Mouse (Mus musculus): ENCODE results near the gene Hist2h4. TPM values are rescaled to one million over a fixed set of nuclear protein-coding genes. Genes with fewer than 3 reads are reported as not detected.
"Not testable (repeated sequence)": the region's sequence is repeated elsewhere in the genome, so short reads cannot be mapped to it uniquely, and the experiment has no call there.

The Hist2h4 gene
- polyA plus RNA-seq, 1 experiment from 2014 or later: 8.5 TPM

- no peaks in the 10 kb centered on the region for H3K36me3 ChIP-seq
- 79% methylated on average over 8 of the region's 8 CpGs for WGBS
- no peak overlapping the region for H3K27ac ChIP-seq
- no peaks in the 10 kb centered on the region for H3K9me3 ChIP-seq
- H3K4me1 ChIP-seq: no peaks in the 10 kb centered on the region; the same call in 1 of the 2 replicates
- no peak for ATAC-seq (ENCODE audit: low FRiP score, low read depth)
- no peak overlapping the region for H3K9ac ChIP-seq
- H3K4me3 ChIP-seq: no peak overlapping the region
- no peak overlapping the region for H3K4me2 ChIP-seq (replicated peaks)
- no peaks in the 10 kb centered on the region for H3K27me3 ChIP-seq (replicated peaks)
These were observed 36.1 kb downstream of the Hist2h4 start for GRCm38 (mm10) chr3:96226695-96227648.

GRCm38 (mm10) chr3:96225421-96225820 lies 37.7 kb downstream of the Hist2h4 start:
- no peak overlapping the region for H3K9ac ChIP-seq
- no peaks in the 10 kb centered on the region for H3K9me3 ChIP-seq
- no peak overlapping the region for H3K4me3 ChIP-seq
- no peak overlapping the region for H3K27ac ChIP-seq
- ATAC-seq (ENCODE audit: low FRiP score, low read depth): no peak
- H3K4me1 ChIP-seq: peaks cover 10% of the 10 kb centered on the region; the same call in 1 of the 2 replicates
- H3K27me3 ChIP-seq (replicated peaks): no peaks in the 10 kb centered on the region
- H3K36me3 ChIP-seq: no peaks in the 10 kb centered on the region
- no peak overlapping the region for H3K4me2 ChIP-seq (replicated peaks)
- WGBS: 13% methylated on average over 2 of the region's 2 CpGs

GRCm38 (mm10) chr3:96222774-96223173 lies 40.3 kb downstream of the Hist2h4 start:
- Histone ChIP-seq H3K27ac (no peak overlapping the region), H3K36me3 (no peaks in the 10 kb centered on the region), H3K9me3 (no peaks in the 10 kb centered on the region), H3K9ac (no peak overlapping the region), H3K4me3 (no peak overlapping the region), H3K4me1 (peaks cover 17% of the 10 kb centered on the region; the same call in 1 of the 2 replicates), H3K27me3 (replicated peaks) (no peaks in the 10 kb centered on the region), H3K4me2 (replicated peaks) (peak overlapping the region; percentile 80; the same call in 1 of the 2 replicates)
- ATAC-seq (ENCODE audit: low FRiP score, low read depth): no peak
- WGBS: 93% methylated on average over 4 of the region's 4 CpGs

DNA sequence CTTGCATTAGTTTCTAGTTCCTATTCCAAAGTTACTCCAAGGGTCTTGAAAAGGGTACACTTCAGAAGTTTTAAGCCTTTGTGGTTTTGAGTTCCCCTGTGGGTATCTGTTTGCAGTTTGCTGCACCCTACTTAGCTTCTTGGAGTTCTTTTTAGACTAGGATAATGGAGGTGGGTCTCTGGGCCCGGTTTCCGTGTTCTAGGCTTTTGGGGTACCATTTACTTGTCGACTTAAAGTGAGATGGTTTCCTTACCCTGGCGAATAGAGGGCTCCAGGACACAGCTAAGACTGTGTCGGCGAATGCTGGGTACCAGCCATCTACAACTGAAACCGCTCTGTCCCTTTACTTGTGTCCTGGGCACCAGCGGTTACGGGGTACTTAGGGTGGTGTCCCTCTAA lies 41.5 kb downstream of the Hist2h4 start:
- Histone ChIP-seq H3K4me3 (peak overlapping the region; percentile 65), H3K36me3 (no peaks in the 10 kb centered on the region), H3K27me3 (replicated peaks) (no peaks in the 10 kb centered on the region), H3K4me1 (peaks cover 17% of the 10 kb centered on the region; the same call in 1 of the 2 replicates), H3K27ac (peak overlapping the region; percentile 94), H3K9me3 (no peaks in the 10 kb centered on the region), H3K4me2 (replicated peaks) (peak overlapping the region; percentile 80), H3K9ac (peak overlapping the region; percentile 73)
- no peak for ATAC-seq (ENCODE audit: low FRiP score, low read depth)
- 20% methylated on average over 9 of the region's 9 CpGs for WGBS

GRCm38 (mm10) chr3:96220765-96221639 lies 42.1 kb downstream of the Hist2h4 start, which contains the start of the genes Hist2h2ac and Hist2h2be:
Hist2h2ac (minus strand) TSS chr3:96220880.
Hist2h2be (plus strand) TSS chr3:96221119.
- no peaks in the 10 kb centered on the region for H3K27me3 ChIP-seq (replicated peaks)
- H3K4me1 ChIP-seq: peaks cover 17% of the 10 kb centered on the region; the same call in 1 of the 2 replicates
- H3K4me3 ChIP-seq: peak within 1 kb of the TSS; percentile 65
- ATAC-seq (ENCODE audit: low FRiP score, low read depth): peak; percentile 77
- H3K36me3 ChIP-seq: no peaks in the 10 kb centered on the region
- peak within 1 kb of the TSS; percentile 73 for H3K9ac ChIP-seq
- no peaks in the 10 kb centered on the region for H3K9me3 ChIP-seq
- peak within 1 kb of the TSS; percentile 94 for H3K27ac ChIP-seq
- H3K4me2 ChIP-seq (replicated peaks): peak within 1 kb of the TSS; percentile 80
- WGBS: under 1% methylated on average over 43 of the region's 43 CpGs

DNA sequence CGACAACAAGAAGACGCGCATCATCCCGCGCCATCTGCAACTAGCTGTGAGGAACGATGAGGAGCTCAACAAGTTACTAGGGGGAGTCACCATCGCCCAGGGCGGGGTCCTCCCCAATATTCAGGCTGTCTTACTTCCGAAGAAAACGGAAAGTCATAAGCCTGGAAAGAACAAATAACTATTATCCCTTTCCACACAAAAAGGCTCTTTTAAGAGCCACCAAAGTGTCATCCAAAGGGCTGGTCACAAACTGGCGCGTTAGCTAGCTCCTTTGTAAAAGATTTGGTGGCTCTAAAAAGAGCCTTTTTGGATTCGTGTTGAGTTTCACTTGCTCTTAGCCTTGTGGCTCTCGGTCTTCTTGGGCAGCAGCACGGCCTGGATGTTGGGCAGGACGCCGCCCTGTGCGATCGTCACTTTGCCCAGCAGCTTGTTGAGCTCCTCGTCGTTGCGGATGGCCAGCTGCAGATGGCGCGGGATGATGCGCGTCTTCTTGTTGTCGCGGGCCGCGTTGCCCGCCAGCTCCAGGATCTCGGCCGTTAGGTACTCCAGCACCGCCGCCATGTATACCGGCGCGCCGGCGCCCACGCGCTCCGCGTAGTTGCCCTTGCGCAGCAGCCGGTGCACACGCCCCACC lies 42.9 kb downstream of the Hist2h4 start:
- Histone ChIP-seq H3K27ac (peak overlapping the region; percentile 94), H3K9ac (peak overlapping the region; percentile 73), H3K4me1 (peaks cover 17% of the 10 kb centered on the region; the same call in 1 of the 2 replicates), H3K4me2 (replicated peaks) (peak overlapping the region; percentile 80), H3K4me3 (peak overlapping the region; percentile 65)
- H3K9me3 ChIP-seq; H3K27me3 ChIP-seq (replicated peaks); H3K36me3 ChIP-seq: not testable (repeated sequence)
- ATAC-seq (ENCODE audit: low FRiP score, low read depth): peak; percentile 37
- under 1% methylated on average over 32 of the region's 47 CpGs for WGBS

DNA sequence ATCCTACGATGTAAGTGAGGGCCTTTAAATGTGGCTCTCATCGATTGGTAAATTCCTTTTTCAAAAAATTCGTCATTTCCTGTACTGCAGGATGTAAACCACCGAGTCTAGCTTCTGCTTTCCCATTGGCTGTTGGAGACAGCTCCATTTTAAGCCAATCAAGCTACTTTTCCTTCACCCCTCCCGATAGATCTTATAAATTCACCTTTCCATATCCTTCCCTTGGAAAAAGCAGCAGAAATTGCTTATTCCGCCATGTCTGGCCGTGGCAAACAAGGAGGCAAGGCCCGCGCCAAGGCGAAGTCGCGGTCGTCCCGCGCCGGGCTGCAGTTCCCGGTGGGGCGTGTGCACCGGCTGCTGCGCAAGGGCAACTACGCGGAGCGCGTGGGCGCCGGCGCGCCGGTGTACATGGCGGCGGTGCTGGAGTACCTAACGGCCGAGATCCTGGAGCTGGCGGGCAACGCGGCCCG lies 43.4 kb downstream of the Hist2h4 start, which contains the start of the genes Bola1 and Hist2h2ab:
Bola1 (minus strand) TSS at position 49 of the 470 bp plus-strand sequence.
Hist2h2ab (plus strand) TSS at position 205 of the 470 bp plus-strand sequence.
- Histone ChIP-seq H3K27ac (peak within 1 kb of the TSS; percentile 94), H3K9me3 (no peaks in the 10 kb centered on the region), H3K27me3 (replicated peaks) (no peaks in the 10 kb centered on the region), H3K4me2 (replicated peaks) (peak within 1 kb of the TSS; percentile 80), H3K4me1 (peaks cover 17% of the 10 kb centered on the region; the same call in 1 of the 2 replicates), H3K9ac (peak within 1 kb of the TSS; percentile 73), H3K4me3 (peak within 1 kb of the TSS; percentile 65), H3K36me3 (no peaks in the 10 kb centered on the region)
- under 1% methylated on average over 36 of the region's 37 CpGs for WGBS
- peak; percentile 91 for ATAC-seq (ENCODE audit: low FRiP score, low read depth)

- ATAC-seq (ENCODE audit: low FRiP score, low read depth): peak; percentile 52
- H3K9ac ChIP-seq: peak overlapping the region; percentile 53
- H3K9me3 ChIP-seq: no peaks in the 10 kb centered on the region
- H3K4me1 ChIP-seq: peaks cover 17% of the 10 kb centered on the region; the same call in 1 of the 2 replicates
- WGBS: under 1% methylated on average over 12 of the region's 12 CpGs
- no peaks in the 10 kb centered on the region for H3K27me3 ChIP-seq (replicated peaks)
- peak overlapping the region; percentile 65 for H3K4me3 ChIP-seq
- peak overlapping the region; percentile 80 for H3K4me2 ChIP-seq (replicated peaks)
- H3K27ac ChIP-seq: peak overlapping the region; percentile 46
- H3K36me3 ChIP-seq: no peaks in the 10 kb centered on the region
These were observed 43.9 kb downstream of the Hist2h4 start for GRCm38 (mm10) chr3:96219191-96219641.

Small RNAs within 50 kb of the gene (microRNA-seq; reads per million reads assigned to microRNA genes)
- gene Gm44492: not detected
- gene Gm47311: not detected
- not detected for gene Gm47313

Other genes starting within 250 kb of the Hist2h4 start
- 48.3 TPM in 2 replicates for gene Vps45, start 204.8 kb downstream of the Hist2h4 start, polyA plus RNA-seq (2016; fragmentation: Nextera tagmentation; extraction: Ambion mirVana)
- 11.6 and 16.2 TPM in 2 replicates for gene Otud7b, start 158.8 kb downstream of the Hist2h4 start, polyA plus RNA-seq (2016; fragmentation: Nextera tagmentation; extraction: Ambion mirVana)
- gene Mtmr11, start 101.3 kb downstream of the Hist2h4 start, polyA plus RNA-seq (2016; fragmentation: Nextera tagmentation; extraction: Ambion mirVana): 9.8 and 14.1 TPM in 2 replicates
- 165 and 183 TPM in 2 replicates for gene Sf3b4, start 91.0 kb downstream of the Hist2h4 start, polyA plus RNA-seq (2016; fragmentation: Nextera tagmentation; extraction: Ambion mirVana)
- gene Sv2a, start 82.2 kb downstream of the Hist2h4 start, polyA plus RNA-seq (2016; fragmentation: Nextera tagmentation; extraction: Ambion mirVana): 44.4 and 44.8 TPM in 2 replicates
- gene Bola1, start 43.6 kb downstream of the Hist2h4 start, polyA plus RNA-seq (2016; fragmentation: Nextera tagmentation; extraction: Ambion mirVana): 60.8 and 69.5 TPM in 2 replicates
- gene Hist2h2ab, start 43.4 kb downstream of the Hist2h4 start, polyA plus RNA-seq (2016; fragmentation: Nextera tagmentation; extraction: Ambion mirVana): 1.7 TPM in 1 of 2 replicates, not detected in the other
- gene Hist2h2ac, start 42.4 kb downstream of the Hist2h4 start, polyA plus RNA-seq (2016; fragmentation: Nextera tagmentation; extraction: Ambion mirVana): 5.7 and 9.5 TPM in 2 replicates
- 5.6 and 5.7 TPM in 2 replicates for gene Hist2h2be, start 42.2 kb downstream of the Hist2h4 start, polyA plus RNA-seq (2016; fragmentation: Nextera tagmentation; extraction: Ambion mirVana)
- 5.0 and 8.2 TPM in 2 replicates for gene Hist2h3c2, start 24.2 kb downstream of the Hist2h4 start, polyA plus RNA-seq (2016; fragmentation: Nextera tagmentation; extraction: Ambion mirVana)
- gene Hist2h2aa2, start 23.0 kb downstream of the Hist2h4 start, polyA plus RNA-seq (2016; fragmentation: Nextera tagmentation; extraction: Ambion mirVana): 54.5 and 73.7 TPM in 2 replicates
- gene Hist2h2aa1, start 17.8 kb downstream of the Hist2h4 start, polyA plus RNA-seq (2016; fragmentation: Nextera tagmentation; extraction: Ambion mirVana): 19.2 and 21.1 TPM in 2 replicates
- 0.50 and 1.1 TPM in 2 replicates for gene Hist2h3c1, start 16.6 kb downstream of the Hist2h4 start, polyA plus RNA-seq (2016; fragmentation: Nextera tagmentation; extraction: Ambion mirVana)
- gene Hist2h3b, start 5.3 kb upstream of the Hist2h4 start, polyA plus RNA-seq (2016; fragmentation: Nextera tagmentation; extraction: Ambion mirVana): 41.2 and 58.9 TPM in 2 replicates
- 9.1 and 16.6 TPM in 2 replicates for gene Hist2h2bb, start 6.4 kb upstream of the Hist2h4 start, polyA plus RNA-seq (2016; fragmentation: Nextera tagmentation; extraction: Ambion mirVana)
- gene Fcgr1, start 30.7 kb upstream of the Hist2h4 start, polyA plus RNA-seq (2016; fragmentation: Nextera tagmentation; extraction: Ambion mirVana): 1.4 and 1.5 TPM in 2 replicates
- not detected in 2 replicates for gene BC107364, start 189.0 kb upstream of the Hist2h4 start, polyA plus RNA-seq (2016; fragmentation: Nextera tagmentation; extraction: Ambion mirVana)

Data from neural tube, embryonic 12.5 days (tissue).